Mouse (Mus musculus): ENCODE results near the gene Fam50a. TPM values are rescaled to one million over a fixed set of nuclear protein-coding genes. Genes with fewer than 3 reads are reported as not detected.

Gene Fam50a
- polyA plus RNA-seq (2014; fragmentation: Illumina TruSeq; extraction: RNeasy Lipid Tissue Mini Kit (QIAGEN cat#74804); ENCODE audit: low read depth, low replicate concordance) = 50.9 TPM

GRCm38 (mm10) chrX:74312540-74313464, at the start of gene Fam50a:
Fam50a (plus strand) TSS chrX:74313033.

DNA sequence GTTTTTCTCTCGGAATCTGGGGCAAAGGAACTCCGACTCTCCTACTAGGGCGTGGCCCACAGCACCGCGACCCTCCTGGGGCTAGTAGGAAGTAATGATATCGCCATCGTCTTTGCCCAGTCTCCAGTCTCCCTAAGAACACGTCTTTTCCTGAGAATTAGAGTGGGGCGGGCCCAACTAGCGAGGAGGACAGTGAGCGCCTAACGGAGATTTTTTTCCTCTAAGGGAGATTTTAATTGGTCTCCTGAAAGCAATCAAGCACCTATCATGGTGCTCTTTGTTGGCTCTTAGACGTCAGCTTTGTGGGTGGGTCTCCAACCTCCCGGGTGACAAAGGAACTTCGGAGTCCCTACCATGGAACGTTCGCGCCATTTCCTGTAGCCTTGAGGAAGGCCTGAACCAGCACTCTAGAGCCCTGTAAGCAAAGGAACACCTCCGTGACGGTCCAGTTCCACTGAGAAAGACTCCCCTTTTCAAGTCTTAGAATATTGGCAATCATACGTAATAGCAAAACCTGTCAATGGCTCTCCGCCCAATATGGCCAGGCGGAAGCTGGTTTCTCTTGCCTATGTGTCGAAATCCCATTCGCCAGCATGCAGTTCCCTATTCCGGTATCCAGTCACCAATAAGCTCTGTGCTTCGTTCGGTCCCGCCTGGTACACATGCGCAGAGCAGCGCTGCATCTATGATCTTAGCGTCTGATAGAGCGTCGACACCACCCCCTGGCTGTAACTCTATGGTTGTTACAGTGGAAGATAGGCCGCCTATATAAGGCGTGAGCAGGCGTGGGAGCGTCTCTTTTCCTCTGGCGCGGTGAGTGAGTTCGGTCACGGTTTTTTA, 42.6 kb upstream of the Fam50a start, which contains the start of gene Rpl10:
Gene Rpl10, plus strand, starts transcription at position 751 of the 840 bp plus-strand sequence.

DNA sequence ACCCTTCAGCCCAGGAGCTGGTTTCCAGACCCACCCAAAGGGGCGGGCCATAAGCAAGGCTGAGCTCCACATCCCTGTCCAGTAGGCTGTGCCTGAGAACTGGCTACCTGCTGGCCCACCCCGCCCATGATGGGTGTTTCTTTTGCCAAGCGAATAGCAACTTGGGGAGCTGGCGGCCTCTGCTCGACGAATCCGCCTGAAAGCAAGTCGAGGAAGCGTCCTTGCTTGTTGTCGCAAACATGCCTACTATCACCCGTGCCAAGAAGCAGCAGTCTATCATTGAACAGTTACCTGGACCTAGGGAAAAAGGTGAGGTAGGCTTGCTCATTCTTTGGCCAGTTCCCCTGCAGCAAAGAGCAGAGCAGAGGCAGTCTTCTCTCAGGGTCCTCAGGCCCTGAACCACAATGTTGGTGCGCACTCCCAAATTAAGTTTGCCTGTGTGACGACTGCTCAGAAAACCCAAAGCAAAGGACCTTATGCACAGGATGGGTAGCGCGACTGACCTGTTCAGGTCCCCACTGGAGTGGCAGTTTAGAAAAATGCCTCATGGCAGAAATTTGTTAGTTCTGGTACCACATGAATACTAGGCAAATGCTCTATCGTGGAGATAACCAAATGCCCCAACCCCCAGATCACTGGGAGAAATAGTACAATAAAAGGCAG, 31.0 kb upstream of the Fam50a start, which contains the start of the genes Taz and Dnase1l1:
Gene Taz, plus strand, starts transcription at position 181 of the 663 bp plus-strand sequence.
Gene Dnase1l1, minus strand, starts transcription at position 606 of the 663 bp plus-strand sequence.

DNA sequence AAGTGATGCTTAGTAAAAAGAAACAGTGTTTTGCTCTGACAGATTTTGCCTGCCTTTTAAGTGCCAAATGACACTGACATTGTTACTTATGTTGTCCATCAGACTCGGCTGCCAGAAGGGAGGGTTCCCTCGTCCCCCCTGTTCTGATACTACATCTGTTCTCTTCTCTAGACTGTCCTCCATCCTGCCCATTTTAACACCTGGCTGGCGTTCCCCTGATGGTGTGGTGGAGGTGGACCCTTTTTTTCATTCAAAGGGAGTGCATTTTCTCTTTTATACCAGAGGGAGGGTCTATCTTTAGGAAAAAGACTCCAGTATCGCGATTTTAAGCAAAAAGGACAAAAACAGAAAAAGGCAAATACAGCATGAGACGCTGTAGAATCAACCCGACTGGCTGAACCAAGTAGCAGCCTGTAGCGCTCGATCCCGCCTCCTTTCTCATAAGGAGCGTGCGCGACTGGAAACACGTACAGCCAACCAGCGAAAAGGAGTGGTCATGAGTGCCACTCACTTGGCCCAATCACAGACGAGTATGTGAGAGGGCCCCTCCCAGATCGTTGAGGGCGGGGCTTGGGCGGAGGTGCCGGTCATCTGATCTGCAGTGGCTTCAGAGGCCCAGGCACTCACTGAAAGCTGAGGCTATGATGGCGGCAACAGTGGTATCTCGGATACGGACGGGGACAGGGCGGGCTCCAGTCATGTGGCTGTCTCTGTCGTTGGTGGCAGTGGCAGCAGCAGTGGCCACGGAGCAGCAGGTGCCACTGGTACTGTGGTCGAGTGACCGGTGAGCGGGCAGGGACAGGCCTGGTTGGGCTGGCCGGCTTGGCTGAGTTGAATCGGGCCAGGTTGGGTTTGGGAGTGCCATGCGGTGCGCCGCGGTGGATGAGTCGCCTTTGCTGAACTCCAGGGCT, 16.0 kb upstream of the Fam50a start, which contains the start of gene Atp6ap1:
Gene Atp6ap1, plus strand, starts transcription at position 560 of the 911 bp plus-strand sequence.

DNA sequence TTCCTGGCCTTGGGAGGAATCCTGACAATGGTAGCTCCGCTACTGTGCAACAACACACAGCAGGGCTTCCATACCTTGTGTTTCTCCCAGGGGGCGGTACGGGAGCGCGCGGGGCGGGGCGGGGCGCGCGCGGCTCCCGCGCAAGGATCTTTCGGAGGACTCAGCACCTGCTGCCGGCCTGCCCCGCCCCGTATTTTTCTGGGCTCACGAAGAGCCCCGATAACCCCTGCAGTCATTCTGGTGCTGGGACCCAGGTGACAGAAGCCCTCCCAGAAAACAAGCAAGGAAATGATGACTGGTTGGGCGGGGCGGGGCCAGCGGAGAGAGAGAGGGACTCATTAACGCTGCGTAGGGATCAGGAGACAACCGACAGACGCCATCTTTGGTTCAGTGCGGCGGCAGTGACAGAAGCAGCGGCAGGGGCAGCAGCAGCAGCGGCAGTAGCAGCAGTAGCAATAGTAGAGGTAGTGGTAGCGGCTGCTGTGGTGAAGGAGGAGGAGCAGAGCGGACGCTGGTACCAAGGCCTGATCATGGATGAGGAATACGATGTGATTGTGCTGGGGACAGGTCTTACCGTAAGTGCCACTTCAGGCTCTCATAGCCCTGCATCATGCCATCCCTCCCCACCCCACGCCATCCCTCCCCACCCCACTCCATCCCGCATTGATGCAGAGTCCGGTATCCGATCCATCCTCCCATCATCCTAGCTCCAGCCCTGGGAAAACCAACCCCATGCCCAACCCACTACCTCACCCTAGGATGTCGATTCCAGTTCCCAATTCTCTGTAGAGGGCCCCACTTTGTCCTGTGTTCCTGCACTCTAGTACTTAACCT, 7.7 kb upstream of the Fam50a start, which contains the start of gene Gdi1:
Gene Gdi1, plus strand, starts transcription at position 132 of the 834 bp plus-strand sequence.

DNA sequence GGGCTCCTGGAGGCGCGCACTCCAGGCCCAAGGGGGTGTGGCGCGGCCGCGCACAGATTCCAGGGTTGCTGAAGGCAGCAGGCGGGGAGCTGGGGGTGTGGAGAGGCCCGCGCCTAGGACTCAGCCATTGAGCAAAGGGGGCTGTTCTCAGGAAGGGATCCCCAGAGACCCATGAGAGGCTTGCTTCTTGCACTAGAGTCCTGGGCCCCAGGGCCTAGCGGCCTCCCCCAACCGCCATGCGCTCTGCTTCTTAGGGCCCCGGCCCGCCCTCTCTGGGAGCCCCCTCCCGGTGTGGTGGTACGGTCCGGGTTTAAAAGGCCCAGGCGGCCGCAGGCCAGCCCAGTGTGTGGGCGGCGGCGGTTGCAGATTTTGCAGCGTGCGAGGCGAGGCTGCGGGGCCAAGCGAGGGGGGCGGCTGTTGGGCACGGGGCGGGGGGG, 15.9 kb downstream of the Fam50a start, which contains the start of gene Plxna3:
Gene Plxna3, plus strand, starts transcription at position 342 of the 437 bp plus-strand sequence.

GRCm38 (mm10) chrX:74353467-74353770, 40.6 kb downstream of the Fam50a start, which contains the start of gene Lage3:
Lage3 (minus strand) TSS chrX:74353618.

Other genes starting within 250 kb of the Fam50a start
- gene Opn1mw, start 185.6 kb upstream of the Fam50a start, polyA plus RNA-seq (2014; fragmentation: Illumina TruSeq; extraction: RNeasy Lipid Tissue Mini Kit (QIAGEN cat#74804); ENCODE audit: low read depth, low replicate concordance) = 1.7 TPM
- 25.6 TPM for gene Mecp2, start 177.7 kb upstream of the Fam50a start, polyA plus RNA-seq (2014; fragmentation: Illumina TruSeq; extraction: RNeasy Lipid Tissue Mini Kit (QIAGEN cat#74804); ENCODE audit: low read depth, low replicate concordance)
- gene Tex28, start 145.2 kb upstream of the Fam50a start, polyA plus RNA-seq (2014; fragmentation: Illumina TruSeq; extraction: RNeasy Lipid Tissue Mini Kit (QIAGEN cat#74804); ENCODE audit: low read depth, low replicate concordance) = not detected
- 0.27 TPM for gene Tktl1, start 135.8 kb upstream of the Fam50a start, polyA plus RNA-seq (2014; fragmentation: Illumina TruSeq; extraction: RNeasy Lipid Tissue Mini Kit (QIAGEN cat#74804); ENCODE audit: low read depth, low replicate concordance)
- 382 TPM for gene Flna, start 63.2 kb upstream of the Fam50a start, polyA plus RNA-seq (2014; fragmentation: Illumina TruSeq; extraction: RNeasy Lipid Tissue Mini Kit (QIAGEN cat#74804); ENCODE audit: low read depth, low replicate concordance)
- gene Emd, start 58.3 kb upstream of the Fam50a start, polyA plus RNA-seq (2014; fragmentation: Illumina TruSeq; extraction: RNeasy Lipid Tissue Mini Kit (QIAGEN cat#74804); ENCODE audit: low read depth, low replicate concordance) = 49.6 TPM
- gene Rpl10, start 42.2 kb upstream of the Fam50a start, polyA plus RNA-seq (2014; fragmentation: Illumina TruSeq; extraction: RNeasy Lipid Tissue Mini Kit (QIAGEN cat#74804); ENCODE audit: low read depth, low replicate concordance) = 3,160 TPM
- gene Taz, start 31.1 kb upstream of the Fam50a start, polyA plus RNA-seq (2014; fragmentation: Illumina TruSeq; extraction: RNeasy Lipid Tissue Mini Kit (QIAGEN cat#74804); ENCODE audit: low read depth, low replicate concordance) = 118 TPM
- gene Dnase1l1, start 30.7 kb upstream of the Fam50a start, polyA plus RNA-seq (2014; fragmentation: Illumina TruSeq; extraction: RNeasy Lipid Tissue Mini Kit (QIAGEN cat#74804); ENCODE audit: low read depth, low replicate concordance) = 27.2 TPM
- 237 TPM for gene Atp6ap1, start 15.9 kb upstream of the Fam50a start, polyA plus RNA-seq (2014; fragmentation: Illumina TruSeq; extraction: RNeasy Lipid Tissue Mini Kit (QIAGEN cat#74804); ENCODE audit: low read depth, low replicate concordance)
- gene Gdi1, start 8.0 kb upstream of the Fam50a start, polyA plus RNA-seq (2014; fragmentation: Illumina TruSeq; extraction: RNeasy Lipid Tissue Mini Kit (QIAGEN cat#74804); ENCODE audit: low read depth, low replicate concordance) = 107 TPM
- gene Plxna3, start 16.0 kb downstream of the Fam50a start, polyA plus RNA-seq (2014; fragmentation: Illumina TruSeq; extraction: RNeasy Lipid Tissue Mini Kit (QIAGEN cat#74804); ENCODE audit: low read depth, low replicate concordance) = 12.9 TPM
- gene Lage3, start 40.6 kb downstream of the Fam50a start, polyA plus RNA-seq (2014; fragmentation: Illumina TruSeq; extraction: RNeasy Lipid Tissue Mini Kit (QIAGEN cat#74804); ENCODE audit: low read depth, low replicate concordance) = 60.9 TPM
- 43.7 TPM for gene Ubl4a, start 60.2 kb downstream of the Fam50a start, polyA plus RNA-seq (2014; fragmentation: Illumina TruSeq; extraction: RNeasy Lipid Tissue Mini Kit (QIAGEN cat#74804); ENCODE audit: low read depth, low replicate concordance)
- gene Slc10a3, start 60.3 kb downstream of the Fam50a start, polyA plus RNA-seq (2014; fragmentation: Illumina TruSeq; extraction: RNeasy Lipid Tissue Mini Kit (QIAGEN cat#74804); ENCODE audit: low read depth, low replicate concordance) = 17.9 TPM
- 55.2 TPM for gene Fam3a, start 80.2 kb downstream of the Fam50a start, polyA plus RNA-seq (2014; fragmentation: Illumina TruSeq; extraction: RNeasy Lipid Tissue Mini Kit (QIAGEN cat#74804); ENCODE audit: low read depth, low replicate concordance)
- gene Ikbkg, start 80.3 kb downstream of the Fam50a start, polyA plus RNA-seq (2014; fragmentation: Illumina TruSeq; extraction: RNeasy Lipid Tissue Mini Kit (QIAGEN cat#74804); ENCODE audit: low read depth, low replicate concordance) = 23.3 TPM
- 165 TPM for gene G6pdx, start 116.2 kb downstream of the Fam50a start, polyA plus RNA-seq (2014; fragmentation: Illumina TruSeq; extraction: RNeasy Lipid Tissue Mini Kit (QIAGEN cat#74804); ENCODE audit: low read depth, low replicate concordance)
- not detected for gene Gm6880, start 168.4 kb downstream of the Fam50a start, polyA plus RNA-seq (2014; fragmentation: Illumina TruSeq; extraction: RNeasy Lipid Tissue Mini Kit (QIAGEN cat#74804); ENCODE audit: low read depth, low replicate concordance)